Mouse (Mus musculus) kidney, adult 8-10 months (tissue): Measurements from ENCODE around the gene Gkap1.
A peak's percentile ranks its signal among the peaks of the same experiment; 100 is the strongest.

Experiments used
- DNase-seq, 2 experiments: peaks; one replicate each; pipeline ENCODE4 v3.0.0; 2022

Gkap1 gene

DNA sequence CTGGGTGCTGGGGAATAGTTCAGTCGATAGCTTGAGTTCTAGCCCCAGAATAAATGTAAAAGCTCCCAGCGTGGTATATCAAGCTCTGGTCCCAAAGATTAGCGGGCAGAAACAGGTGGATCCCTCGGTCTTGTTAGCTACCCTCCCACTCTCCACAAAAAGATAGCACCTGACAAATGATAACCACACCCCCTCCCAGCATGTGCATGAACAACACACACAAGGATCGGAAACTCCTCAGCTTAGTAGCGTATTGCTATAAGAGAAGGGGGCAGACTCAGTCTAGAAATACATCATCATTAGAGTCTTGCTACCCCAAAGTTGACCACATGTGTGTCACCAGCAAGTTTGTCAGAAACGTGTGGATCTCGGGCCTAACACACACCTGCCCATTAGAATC, at the start of gene Gkap1:
Gene Gkap1 (minus strand): TSS at position 101 of the 400 bp plus-strand sequence.
- no peak for DNase-seq

DNA sequence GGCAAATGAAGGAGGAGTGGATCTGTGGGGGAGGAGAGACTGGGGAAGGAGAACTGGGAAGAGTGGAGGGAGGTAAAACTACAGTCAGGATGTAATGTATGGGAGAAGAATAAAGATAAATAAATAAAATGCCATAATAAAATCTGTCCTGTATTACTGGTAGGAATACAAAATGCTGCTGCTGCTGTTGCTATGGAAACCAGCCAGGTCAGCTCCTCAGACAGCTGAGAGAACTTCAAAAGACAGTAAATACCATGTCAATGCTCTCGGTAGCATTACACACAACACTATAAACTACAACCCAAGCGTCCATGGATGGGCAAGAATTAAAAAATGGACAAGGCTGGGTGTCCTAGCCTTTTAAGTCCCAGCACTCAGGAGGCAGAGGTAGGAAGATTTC, 42.3 kb upstream of the Gkap1 start:
- no peak for DNase-seq

DNA sequence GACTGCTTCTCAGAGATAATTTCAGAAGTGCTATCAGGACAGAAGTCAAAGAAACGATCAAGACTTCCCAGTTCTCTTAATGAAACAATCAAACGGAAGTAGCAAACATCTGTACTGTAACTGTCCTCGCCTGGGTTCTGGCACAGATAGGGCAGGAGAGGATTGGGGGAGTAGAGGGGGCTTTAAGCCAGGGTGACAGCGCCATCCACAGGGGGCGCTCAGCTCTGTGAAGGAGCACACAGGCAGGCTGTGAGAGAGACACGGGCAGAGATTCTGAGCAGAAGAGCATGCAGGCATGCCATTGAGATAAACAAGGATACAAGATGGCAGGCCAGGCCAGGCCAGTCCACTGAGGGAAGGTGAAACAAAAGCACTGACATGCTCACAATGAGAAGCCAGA, 39.5 kb upstream of the Gkap1 start:
- no peak for DNase-seq

DNA sequence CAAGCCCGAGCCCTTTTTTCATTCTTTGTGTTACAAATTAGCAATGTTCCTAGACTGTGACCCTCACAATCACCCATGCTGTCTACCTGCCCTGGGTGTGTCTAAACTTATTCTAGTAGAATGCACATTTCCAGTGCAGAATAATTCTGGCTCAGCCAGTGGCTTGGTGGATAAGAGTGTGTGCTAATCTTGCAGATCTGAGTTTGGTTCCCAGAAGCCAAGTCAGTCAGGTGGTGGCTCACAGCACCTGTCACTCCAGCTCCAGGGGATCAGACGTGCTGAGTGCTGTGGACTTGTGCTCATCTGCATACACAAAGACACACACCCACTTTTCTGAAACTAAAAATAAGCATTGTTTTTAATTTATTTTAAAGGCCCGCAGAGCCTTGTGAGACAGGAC, 38.3 kb upstream of the Gkap1 start:
- DNase-seq = no peak

DNA sequence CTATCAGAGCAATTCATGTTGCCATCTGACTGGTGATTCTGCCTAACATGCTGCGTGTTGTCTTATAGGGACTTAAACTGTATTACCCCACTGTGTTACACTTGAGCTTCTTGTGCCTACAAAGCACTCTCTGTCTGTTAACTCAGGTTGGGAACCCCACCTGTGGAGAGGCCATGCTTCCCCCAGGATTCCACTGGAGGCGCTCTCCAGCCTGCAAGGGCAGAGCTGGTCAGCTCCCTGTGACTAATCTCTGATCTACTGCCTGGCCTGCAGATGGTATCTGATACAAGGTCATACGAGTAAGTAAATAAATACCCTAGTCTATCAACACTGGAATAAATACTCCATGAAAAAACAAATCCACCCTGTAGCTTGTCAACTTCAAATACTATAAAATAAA, 35.9 kb upstream of the Gkap1 start:
- peak; percentile 26 for DNase-seq

DNA sequence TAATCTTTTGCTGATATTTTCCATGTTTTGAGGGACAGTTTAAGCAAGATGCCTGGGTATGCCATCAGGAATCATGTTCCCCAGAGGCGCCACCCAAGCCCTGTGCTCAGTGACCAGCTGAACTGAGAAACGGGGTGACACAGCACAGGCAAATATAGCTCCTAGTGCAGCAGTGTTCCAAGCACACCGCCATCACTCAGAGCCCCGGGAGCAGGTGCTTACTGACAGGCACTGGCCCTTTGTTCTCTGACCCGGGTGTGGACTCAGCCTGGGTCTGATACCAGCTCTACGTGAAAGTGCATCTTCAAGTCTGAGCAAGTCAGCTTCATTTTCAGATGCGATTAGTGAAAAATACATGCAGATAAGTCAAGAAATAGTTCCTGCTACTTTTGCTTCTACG, 34.0 kb upstream of the Gkap1 start:
- DNase-seq = no peak

DNA sequence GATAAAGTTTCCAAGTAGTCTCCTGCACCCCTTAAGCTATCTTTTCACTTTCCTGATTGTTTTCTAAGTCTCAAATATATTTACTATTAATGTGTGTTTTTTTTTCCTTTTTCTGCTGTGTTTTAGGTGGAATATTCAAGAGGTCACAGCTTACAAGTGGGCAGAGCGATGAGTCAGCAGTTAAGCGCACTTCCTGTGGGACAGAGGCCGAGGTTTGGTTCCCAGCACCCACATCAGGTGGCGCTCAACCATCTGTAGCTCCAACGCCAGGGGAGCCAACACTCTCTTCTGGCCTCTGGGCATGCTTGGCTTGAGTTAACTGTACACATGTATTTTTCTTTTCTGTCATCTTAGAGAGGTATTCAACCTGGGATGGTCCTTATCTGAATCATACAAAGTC, 32.0 kb upstream of the Gkap1 start:
- DNase-seq = no peak

DNA sequence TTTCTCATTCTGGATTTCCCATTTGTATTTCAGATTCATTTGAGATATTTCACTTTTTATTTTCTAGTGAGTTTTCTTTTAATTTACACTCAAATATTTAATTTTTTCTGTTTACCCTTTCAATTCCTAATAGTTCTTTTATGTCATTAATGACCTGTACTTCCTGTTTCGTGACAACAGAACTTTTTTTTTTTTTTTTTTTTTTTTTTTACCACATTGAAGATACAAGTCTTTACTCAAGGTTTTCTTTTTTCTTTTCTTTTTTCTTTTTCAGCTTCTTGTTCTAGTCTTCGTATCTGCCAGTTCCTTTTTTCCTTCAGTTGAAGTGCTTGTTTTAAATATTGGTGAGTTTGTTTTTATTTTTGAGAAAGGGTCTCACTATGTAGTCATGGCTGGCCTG, 29.7 kb upstream of the Gkap1 start:
- DNase-seq = no peak

DNA sequence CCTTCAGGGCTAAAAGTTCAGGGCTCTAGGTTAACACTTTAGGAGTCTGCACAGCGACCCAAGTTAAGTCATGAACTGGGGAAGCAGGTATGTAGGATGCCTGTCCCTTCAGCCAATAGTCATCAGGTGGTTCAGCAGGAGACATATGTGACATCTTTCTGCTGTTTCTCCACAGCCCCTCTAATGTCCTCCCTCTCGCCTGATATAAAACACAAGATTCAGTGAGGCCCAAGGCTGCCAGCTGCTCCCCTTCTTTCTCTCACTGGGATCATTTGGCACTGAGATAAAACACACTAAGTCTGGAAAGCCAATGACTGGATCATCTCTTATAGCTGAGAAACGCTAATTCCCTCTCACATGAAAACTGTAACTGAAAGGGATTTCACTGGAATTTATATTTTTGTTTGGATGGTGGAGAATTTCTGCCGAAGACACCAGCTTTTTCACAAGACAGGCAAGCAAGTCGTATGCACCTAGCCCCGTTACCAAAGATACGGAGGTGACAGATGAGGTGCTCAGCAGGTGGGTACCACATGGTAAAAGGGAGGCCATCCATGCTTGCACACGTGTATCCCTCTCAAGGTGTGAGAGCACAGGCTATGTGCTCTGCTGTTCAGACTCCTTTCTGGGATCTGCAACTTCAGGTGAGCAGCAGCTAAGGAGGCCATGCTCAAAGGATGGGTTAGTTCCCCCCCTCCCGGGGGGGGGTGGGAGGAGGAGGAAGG, 27.1 kb upstream of the Gkap1 start:
- no peak for DNase-seq

DNA sequence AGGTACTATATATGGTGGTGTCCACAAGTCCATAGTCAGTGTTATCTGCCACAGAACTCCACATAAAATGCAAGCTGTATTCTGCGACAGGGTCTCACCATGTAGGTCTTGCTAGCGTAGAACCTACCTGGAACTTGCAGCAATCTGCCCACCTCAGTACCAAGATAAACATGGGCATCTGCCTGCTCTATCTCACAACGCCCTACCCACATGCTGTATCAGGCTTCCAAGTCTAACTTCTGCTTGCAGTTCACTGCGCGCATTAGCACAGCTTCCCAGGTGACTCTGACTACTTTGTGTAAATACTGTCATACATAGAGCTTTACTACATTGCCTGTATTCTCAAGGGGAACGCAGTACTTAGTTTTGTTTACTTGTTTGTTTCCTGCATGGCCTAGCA, 26.5 kb upstream of the Gkap1 start:
- no peak for DNase-seq

DNA sequence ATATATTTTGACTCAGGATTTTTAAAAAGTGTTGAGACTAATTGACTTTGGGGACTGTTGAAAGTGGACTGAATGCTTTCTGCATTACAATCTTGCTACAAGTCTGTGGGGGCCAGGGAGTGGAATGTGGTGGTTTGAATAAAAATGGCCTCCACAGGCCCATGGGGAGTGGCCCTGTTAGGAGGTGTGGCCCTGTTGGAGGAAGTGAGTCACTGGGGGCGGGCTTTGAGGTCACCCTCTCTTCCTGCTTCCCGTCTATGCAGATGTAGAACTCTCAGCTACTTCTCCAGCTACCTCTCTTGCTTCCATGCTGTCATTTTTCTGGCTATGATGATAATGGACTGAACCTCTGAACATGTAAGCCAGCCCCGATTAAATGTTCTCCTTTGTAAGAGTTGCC, 23.3 kb upstream of the Gkap1 start:
- DNase-seq = no peak

DNA sequence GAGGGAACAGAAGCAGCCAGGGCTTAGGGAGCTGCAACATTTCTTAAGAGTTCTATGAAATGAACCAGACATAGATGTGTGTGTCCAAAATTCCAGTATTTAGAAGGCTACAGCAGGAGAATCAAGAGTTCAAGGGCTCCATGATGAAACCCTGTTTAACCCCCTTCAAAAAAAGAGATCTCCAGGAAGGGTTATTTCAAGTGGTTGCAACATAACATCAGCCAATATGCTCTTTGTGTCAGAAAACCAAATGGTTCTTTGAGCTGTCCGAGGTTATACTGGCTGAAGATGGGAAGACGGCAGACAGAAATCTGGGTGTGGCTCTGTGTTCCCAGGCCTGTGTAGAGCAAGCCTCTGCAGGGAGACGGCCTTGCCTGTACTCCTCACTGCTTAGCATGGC, 20.1 kb upstream of the Gkap1 start:
- DNase-seq = no peak

DNA sequence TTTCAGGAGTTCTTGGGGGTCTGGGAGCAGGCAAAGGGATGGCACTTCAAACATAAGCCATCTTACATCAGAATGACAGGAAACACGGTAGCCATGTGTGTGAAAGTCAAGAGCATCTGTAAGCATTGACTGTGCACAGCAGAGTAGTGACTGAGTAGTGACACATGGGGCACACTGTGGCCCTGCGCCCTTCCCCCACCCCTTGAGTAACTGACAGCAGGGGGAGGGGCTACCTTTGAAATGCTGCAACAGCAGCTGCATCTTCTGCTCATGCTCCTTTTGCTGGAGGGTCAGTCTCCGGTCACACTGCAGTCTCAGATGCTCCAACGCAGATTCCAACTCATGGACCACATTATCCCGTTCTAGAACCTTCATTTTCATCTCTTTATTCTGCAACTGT, 17.3 kb upstream of the Gkap1 start:
- no peak for DNase-seq

DNA sequence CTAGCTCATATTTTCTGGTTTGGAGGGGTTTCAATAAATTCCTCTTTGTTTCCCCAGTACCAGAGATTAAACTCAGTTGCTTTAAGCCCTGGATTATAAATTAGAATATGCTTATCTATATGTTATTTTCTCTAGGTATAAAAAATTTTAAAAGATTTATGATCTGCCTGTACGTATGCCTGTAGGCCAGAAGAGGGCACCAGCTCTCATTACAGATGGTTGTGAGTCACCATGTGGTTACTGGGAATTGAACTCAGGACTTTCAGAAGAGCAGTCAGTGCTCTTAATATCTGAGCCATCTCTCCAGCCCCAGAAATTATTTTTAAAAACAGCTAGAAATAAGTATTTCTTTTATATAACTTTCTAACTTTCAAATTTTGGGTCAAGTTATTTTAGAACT, 13.8 kb upstream of the Gkap1 start:
- DNase-seq = no peak

DNA sequence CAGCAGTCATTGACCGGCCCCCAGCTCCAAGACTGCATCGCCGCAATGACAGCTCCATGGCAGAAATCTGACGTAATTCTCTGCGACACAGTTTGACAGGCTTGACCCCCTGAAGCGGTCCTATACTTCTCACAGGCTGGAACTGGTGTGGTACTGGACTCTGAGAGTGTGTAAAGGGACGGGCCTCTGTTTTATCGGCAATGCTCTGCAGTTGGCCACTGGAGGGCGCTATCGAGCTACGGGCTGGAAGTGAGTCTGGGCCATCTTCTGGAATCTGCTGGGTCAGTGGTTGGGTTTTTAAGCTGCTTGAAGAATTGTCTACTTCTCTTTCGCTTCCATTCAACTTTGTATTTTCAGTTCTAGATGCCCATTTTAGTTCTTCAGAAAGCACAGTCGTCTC, 12.3 kb upstream of the Gkap1 start:
- DNase-seq = peak; percentile 49 to 74

DNA sequence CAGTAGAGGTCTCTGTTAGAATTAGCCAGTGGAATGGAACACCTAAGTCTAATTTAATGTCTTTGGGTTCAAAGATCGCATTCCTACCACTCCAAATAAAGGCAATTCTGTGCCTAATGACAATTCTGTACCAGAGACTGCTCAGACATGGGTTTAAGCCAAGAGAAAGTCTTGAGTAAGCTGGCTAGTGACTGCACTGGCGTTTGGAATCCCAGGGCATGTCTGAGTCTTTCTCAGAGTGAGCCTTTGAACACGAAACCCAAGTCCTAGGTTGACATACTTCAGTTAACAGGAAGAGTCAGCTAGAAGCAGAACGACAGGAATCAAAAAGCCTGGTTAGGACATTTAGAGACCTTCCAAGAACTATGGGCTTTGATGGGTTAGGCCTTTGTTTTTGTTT, 8.0 kb upstream of the Gkap1 start:
- DNase-seq = peak; percentile 57 to 77

DNA sequence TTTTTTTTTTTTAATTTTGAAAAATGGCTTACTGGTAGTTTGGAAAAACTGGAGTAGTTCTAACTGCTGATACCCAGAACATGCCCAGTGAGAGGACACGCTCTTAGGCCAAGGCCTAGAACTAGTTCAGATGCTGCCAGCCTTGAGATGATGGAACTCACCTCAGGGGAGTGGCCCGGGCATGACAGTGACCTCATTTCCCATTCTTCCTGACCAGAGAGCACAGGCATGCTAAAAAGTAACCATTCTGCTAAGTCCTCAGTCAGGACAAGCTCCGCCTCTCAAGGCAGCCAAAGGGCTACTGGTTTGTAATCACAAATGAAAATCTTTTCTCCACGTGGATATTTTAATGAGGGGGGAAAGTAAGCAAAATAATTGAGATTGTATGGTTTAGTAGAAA, 6.4 kb upstream of the Gkap1 start:
- DNase-seq = peak; percentile 37 to 65

DNA sequence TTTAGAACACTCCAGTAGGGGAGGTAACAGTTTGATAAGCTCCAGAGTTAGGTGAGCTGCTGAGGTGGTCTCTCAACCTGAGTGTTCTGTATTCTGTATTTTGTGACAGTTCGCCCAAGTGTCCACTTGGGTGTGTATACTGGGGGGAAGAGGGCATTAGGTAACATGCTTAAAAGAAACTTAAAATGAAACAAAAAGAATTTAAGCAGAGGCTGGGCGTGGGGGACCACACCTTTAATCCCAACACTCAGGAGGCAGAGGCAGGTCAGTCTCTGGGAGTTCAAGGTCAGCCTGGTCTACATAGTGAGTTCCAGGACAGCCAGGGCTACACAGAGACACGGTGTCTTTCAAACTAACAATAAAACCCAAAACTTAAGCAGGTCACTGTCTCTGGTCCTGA, 5.0 kb upstream of the Gkap1 start:
- no peak for DNase-seq

DNA sequence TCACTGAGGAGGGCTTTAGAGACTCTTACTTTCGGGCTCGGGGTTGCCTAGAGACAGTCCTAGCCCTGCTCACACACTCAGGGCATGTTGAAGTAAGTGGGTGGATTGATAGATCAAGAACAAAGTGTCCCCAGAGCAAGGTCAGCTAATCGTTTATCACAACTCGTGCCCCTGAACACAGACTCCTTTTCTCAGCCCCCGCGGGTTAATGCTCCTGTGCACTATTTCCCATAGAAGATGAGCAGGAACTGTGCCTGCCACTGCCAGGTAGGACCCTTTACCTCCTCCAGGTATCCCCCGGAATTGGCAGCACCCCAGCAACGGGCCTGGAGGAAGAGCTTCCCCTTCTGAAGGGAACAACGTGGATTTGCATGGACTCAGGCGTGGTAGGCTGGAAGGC, 757 bp upstream of the Gkap1 start:
- no peak for DNase-seq

DNA sequence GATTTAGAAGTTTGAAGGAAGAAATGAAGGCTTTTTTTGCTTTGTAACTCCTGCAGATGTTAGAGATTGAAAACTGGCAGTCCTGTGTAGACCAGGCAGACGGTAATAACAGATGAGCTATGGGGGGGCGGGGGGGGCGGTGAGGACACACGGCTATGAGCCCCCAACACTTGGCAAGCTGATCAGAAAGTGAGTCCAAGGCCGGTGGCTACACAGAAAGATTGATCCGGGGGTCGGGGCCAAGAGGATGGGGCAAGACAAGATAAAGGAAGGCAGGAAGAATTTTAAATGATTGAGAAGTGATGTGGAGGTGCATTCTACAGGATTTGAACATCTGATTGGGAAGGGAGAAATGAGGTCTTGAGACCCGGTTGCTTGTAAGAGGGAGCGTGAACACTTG, 423 bp downstream of the Gkap1 start:
- DNase-seq = no peak

DNA sequence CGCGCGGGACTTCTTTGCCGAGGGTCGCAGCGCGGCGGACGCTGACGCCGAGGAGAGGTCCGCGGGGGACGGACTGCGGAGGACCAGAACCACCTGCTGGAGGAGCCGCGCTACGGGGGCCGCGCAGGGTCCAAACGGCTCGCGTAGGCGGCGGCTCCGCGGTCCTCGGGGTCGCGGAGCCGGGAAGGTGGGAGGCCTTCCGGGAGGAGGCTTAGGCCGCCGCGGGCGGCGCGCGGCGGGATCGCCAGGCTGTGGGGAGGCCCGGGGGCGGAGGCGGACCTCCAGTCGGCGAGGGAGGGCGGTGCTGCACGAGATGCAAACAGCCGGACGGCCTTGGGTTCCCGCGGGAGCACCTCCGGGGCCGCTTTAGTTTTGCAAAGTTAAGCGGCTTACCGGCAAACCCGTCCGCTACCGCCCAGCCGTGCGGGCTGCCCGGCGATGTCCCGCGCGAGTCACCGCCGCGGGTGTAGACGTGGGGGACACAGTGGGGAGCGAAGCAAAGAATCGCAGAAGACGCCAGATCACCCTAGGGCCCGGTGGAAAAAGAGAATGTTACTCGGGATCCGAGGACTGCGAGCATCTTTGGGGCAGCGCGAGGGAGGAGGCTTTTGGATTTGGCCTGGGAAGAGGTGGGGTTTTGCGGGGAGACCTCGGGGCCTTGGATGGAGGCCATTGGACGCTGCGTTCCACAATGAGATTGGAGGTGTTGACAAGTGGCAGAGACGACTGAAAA, 1.1 kb downstream of the Gkap1 start:
- peak; percentile 52 to 64 for DNase-seq

DNA sequence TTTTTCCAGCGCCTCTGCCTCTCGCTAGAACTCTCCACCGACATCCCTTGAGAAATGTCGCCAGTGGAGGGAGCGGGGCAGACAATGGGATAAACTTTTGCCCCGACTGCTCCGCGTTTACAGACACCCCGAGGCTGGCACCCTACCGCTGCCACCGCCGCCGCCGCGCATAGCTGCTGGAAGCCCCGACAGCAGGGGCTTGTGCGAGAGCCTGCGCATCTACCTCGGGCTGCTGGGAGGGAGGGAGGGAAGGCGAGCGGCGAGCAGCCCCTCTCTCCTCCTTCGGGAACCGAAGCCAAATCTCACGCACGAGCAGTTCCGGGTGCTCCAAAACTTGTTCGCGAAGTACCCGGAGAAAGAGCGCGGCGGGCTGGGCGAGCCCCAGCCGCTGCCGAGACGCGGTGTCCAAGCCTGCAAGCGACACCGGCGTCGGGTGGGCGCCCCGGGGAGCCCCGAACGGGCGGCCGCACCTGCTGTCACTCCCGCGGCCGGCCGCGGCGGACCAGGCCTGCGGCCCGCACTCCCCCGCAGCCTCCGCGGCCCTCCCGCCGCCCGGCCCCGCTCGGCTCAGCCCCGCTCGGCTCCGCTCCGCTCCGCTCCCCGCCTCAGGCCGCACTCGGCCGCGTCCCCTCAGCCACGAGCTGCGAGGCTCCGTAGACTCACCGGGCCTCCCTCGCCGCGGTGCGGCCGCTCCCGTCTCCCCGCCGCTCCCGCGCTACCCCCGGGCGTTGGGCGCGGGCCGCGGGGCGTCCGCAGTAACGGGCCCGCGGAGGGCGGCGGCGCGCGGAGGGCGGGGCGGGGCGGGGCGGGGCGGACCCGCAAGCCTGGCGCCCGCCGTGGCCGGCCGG, 1.9 kb downstream of the Gkap1 start:
- no peak for DNase-seq

DNA sequence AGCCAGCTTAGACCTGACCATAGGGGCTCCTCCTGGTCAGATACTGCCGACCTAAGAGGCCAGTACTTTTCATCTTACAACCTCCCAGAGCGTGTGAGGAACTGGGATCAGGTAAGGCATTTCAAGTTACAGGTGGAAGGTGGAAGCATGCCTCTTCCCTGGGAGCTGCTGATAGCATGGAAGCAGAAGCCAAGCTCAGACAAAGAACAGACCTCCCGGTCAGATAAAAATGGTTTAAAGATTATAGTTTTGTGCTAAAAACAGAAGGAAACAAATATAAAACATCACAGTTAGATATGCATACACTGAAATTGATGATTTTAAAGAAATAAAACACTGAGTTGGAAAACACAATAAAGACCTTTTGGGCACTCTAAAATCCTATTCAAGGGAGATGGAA, 8.6 kb downstream of the Gkap1 start:
- DNase-seq = no peak

DNA sequence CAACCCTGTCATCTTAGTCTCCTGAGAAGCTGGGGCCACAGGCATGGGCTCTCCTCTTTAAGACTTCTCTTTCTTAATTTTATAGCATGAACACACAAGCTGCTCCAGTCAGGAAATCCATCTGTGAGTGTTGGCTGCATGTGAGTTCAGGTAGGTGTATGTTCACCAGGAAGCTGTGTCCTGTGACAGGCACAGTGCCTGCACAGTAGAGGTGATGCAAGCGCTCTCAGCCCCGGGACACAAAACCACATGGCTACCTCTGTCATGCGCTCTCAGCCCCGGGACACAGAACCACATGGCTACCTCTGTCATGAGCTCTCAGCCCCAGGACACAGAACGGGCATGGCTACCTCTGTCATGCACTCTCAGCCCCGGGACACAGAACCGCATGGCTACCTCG, 12.0 kb downstream of the Gkap1 start:
- DNase-seq = no peak
